Mouse (Mus musculus) heart, postnatal 0 days (tissue): ENCODE measurements around the gene Nos1ap.

Source experiments
- CTCF ChIP-seq: IDR thresholded peaks from 2 replicates; pipeline ENCODE4 v1.5.1; 2016; ENCODE audit warnings: antibody characterized with exemption, control low read depth, low read depth
- EP300 ChIP-seq: IDR thresholded peaks from 2 replicates; pipeline ENCODE4 v1.6.1; 2016; ENCODE audit warnings: antibody characterized with exemption, low read depth

- no peak for TF ChIP-seq CTCF
- TF ChIP-seq EP300: no peak
Observed at GRCm38 (mm10) chr1:170339943-170340342, 249.7 kb downstream of the Nos1ap start.
